Mouse (Mus musculus): ENCODE results near the gene Tmem100. TPM values are rescaled to one million over a fixed set of nuclear protein-coding genes. Genes with fewer than 3 reads are reported as not detected.

The Tmem100 gene
- polyA plus RNA-seq, 1 experiment from 2014 or later, result 29.4 TPM

DNA sequence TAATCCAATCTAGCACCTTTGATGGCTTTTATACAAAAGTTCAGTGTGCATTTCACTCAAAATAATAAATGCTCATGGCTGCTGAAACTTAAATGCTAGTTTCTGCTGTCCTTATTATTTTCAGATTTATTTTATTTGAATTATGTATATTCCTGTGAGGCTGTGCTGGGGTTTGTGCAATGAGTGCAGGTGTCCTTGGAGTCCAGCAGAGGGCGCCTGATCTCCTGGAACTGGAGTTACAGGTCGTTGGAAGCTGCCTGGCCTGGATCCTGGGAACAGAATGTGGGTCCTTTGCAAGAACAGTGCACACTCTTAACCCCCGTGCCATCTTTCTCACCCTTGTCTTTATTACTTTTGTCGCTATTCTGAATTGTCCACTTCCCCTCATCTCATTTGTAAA lies 6.3 kb downstream of the Tmem100 start:
- no peak overlapping the region for H3K4me3 ChIP-seq
- H3K9me3 ChIP-seq, result peaks cover 3% of the 10 kb centered on the region; the same call in 1 of the 2 replicates
- H3K27ac ChIP-seq, result no peak overlapping the region
- H3K27me3 ChIP-seq, result peaks cover 5% of the 10 kb centered on the region; the same call in 1 of the 2 replicates
- peaks cover 18% of the 10 kb centered on the region for H3K36me3 ChIP-seq
- H3K9ac ChIP-seq, result no peak overlapping the region
- WGBS, result 93% methylated on average over 4 of the region's 4 CpGs
- no peak for ATAC-seq (ENCODE audit: insufficient number of reproducible peaks, insufficient read depth, low FRiP score, low TSS enrichment, low read depth)
- H3K4me2 ChIP-seq, result no peak overlapping the region
- peaks cover 22% of the 10 kb centered on the region for H3K4me1 ChIP-seq

DNA sequence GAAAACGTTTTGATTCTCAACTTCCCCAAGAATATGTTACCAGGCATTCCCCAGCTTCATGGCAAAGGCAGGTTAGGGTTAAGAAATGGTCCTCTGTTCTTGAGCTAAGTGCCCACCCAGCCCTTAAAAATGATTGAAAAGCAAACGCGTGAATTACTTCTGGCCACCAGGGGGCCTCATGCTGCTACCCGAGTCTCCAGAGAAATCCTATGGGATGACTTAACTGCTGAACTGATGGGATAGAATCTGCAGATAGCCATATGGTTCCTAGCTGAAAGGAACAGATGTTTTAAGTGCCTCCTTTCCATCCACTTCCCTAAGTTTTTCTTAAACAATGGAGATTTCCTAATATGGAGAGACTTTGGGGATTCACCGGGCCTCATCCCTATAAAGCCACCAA lies 7.9 kb downstream of the Tmem100 start:
- Histone ChIP-seq H3K9ac (no peak overlapping the region), H3K27ac (no peak overlapping the region), H3K4me1 (peaks cover 6% of the 10 kb centered on the region), H3K4me2 (no peak overlapping the region), H3K9me3 (peaks cover 3% of the 10 kb centered on the region; the same call in 1 of the 2 replicates), H3K4me3 (no peak overlapping the region), H3K27me3 (no peaks in the 10 kb centered on the region), H3K36me3 (peaks cover 18% of the 10 kb centered on the region)
- ATAC-seq (ENCODE audit: insufficient number of reproducible peaks, insufficient read depth, low FRiP score, low TSS enrichment, low read depth), result no peak
- WGBS, result 22% methylated on average over 5 of the region's 5 CpGs

DNA sequence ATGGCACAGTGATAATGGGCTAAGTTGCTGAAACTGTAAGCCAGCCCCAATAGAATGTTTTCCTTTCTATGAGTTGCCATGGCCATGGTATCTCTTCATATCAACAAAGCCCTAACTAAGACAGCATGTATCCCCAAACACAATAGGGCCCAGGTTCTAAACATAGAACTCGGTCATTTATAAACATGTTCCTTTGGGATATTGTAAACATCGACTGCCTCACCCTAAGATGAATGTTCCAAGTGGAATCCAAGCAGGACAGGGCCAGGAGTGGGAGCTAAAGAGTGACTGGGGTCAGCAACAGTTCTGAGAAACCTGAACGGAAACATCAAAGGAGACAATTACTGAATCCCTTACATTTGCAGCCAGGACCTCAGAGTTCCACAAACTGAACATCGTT lies 14.3 kb downstream of the Tmem100 start:
- no peaks in the 10 kb centered on the region for H3K36me3 ChIP-seq
- H3K4me3 ChIP-seq, result no peak overlapping the region
- no peak overlapping the region for H3K9ac ChIP-seq
- peaks cover 4% of the 10 kb centered on the region; the same call in 1 of the 2 replicates for H3K4me1 ChIP-seq
- no peak for ATAC-seq (ENCODE audit: insufficient number of reproducible peaks, insufficient read depth, low FRiP score, low TSS enrichment, low read depth)
- no peaks in the 10 kb centered on the region for H3K9me3 ChIP-seq
- 89% methylated on average over 4 of the region's 4 CpGs for WGBS
- H3K27me3 ChIP-seq, result no peaks in the 10 kb centered on the region; the same call in 1 of the 2 replicates
- H3K27ac ChIP-seq, result no peak overlapping the region
- no peak overlapping the region for H3K4me2 ChIP-seq

DNA sequence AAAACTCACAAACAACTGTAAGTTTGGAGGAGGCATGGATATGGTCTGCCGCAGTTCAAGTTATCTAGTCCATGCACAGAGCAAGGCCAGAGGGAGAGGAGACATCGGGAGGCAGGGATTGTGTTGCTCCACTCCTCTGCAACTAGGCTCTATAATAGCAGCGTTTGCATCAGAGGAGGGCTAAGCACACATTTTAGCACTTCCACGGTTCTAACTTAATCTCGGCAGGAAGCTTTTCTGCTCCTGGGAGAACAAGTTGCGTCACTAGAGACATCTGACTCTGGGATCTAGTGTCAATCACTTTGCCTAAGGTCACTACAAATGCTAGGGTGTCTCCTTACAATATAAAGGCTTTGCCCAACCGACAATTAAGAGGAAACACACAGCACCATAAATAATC lies 16.1 kb downstream of the Tmem100 start:
- Histone ChIP-seq H3K9ac (no peak overlapping the region), H3K4me2 (no peak overlapping the region), H3K27ac (no peak overlapping the region), H3K4me3 (no peak overlapping the region), H3K9me3 (no peaks in the 10 kb centered on the region), H3K27me3 (no peaks in the 10 kb centered on the region; the same call in 1 of the 2 replicates), H3K36me3 (no peaks in the 10 kb centered on the region), H3K4me1 (peaks cover 7% of the 10 kb centered on the region)
- ATAC-seq (ENCODE audit: insufficient number of reproducible peaks, insufficient read depth, low FRiP score, low TSS enrichment, low read depth), result no peak
- WGBS, result 18% methylated on average over 7 of the region's 7 CpGs

DNA sequence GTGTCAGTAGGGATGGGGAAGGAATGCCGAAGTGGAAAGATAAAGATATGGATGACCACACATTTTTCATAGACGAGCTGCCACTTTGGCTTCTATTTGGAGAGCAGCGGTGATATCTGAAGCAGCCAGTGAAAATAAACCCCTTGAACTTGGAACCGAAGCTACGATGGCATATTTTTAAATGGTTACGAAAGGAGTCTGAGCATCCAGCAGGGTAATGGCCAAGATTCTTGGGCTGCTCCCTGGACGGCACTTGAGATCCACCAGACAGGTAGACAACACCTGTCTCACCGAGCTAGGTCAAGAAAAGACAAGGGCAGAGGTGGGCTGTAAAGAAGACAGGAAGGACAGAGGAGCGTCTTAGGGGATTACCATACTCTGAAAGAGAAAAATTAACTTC lies 17.1 kb downstream of the Tmem100 start:
- Histone ChIP-seq H3K27ac (no peak overlapping the region), H3K4me1 (peaks cover 7% of the 10 kb centered on the region), H3K9ac (no peak overlapping the region), H3K4me2 (no peak overlapping the region), H3K36me3 (no peaks in the 10 kb centered on the region), H3K27me3 (no peaks in the 10 kb centered on the region; the same call in 1 of the 2 replicates), H3K9me3 (no peaks in the 10 kb centered on the region), H3K4me3 (no peak overlapping the region)
- WGBS, result 88% methylated on average over 9 of the region's 9 CpGs
- ATAC-seq (ENCODE audit: insufficient number of reproducible peaks, insufficient read depth, low FRiP score, low TSS enrichment, low read depth), result no peak

DNA sequence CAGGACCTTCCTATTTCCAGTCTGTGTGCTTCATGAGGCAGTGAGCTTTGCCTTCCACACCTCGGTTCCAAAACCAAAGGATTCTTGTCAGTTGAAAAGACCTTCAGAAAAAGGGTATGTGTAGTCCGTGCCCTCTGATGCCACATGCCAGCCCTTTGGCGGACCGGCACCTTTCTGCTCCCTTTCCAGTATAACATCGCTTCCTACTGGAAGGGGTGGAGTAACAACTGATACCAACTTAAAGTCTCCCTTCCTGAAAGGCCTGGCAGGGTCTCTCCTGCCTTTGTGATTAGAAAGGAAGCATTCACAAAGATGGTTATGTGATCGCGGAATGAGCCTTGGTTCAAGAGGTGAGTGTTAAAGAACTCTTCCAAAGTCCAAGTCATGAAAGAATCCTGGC lies 19.9 kb downstream of the Tmem100 start:
- Histone ChIP-seq H3K27ac (no peak overlapping the region), H3K36me3 (no peaks in the 10 kb centered on the region), H3K9me3 (no peaks in the 10 kb centered on the region), H3K4me1 (peaks cover 25% of the 10 kb centered on the region), H3K9ac (no peak overlapping the region), H3K4me3 (no peak overlapping the region), H3K4me2 (no peak overlapping the region), H3K27me3 (no peaks in the 10 kb centered on the region; the same call in 1 of the 2 replicates)
- ATAC-seq (ENCODE audit: insufficient number of reproducible peaks, insufficient read depth, low FRiP score, low TSS enrichment, low read depth), result no peak
- WGBS, result 89% methylated on average over 7 of the region's 7 CpGs

DNA sequence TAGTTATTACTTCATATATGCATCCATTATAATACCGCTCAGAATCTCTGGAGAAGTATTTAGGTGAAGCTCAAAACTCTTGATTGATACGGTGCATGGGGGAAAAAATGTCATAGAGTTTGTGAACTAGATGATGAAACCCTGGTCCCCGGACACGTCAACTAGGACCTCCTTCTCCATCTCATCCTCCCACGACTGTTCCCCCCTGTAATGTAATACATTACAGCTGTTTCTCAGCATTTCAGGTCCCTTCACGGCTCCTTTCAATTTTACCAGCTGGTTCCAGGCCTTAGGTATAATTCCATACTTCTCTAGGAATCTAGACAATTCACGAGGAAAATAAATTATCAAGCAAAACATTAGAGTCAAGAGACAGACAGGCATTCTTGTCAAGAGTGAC lies 22.6 kb downstream of the Tmem100 start:
- Histone ChIP-seq H3K9ac (no peak overlapping the region), H3K36me3 (no peaks in the 10 kb centered on the region), H3K27ac (no peak overlapping the region), H3K4me1 (peaks cover 21% of the 10 kb centered on the region), H3K9me3 (no peaks in the 10 kb centered on the region), H3K4me3 (no peak overlapping the region), H3K4me2 (no peak overlapping the region), H3K27me3 (no peaks in the 10 kb centered on the region)
- WGBS, result 37% methylated on average over 7 of the region's 7 CpGs
- no peak for ATAC-seq (ENCODE audit: insufficient number of reproducible peaks, insufficient read depth, low FRiP score, low TSS enrichment, low read depth)

DNA sequence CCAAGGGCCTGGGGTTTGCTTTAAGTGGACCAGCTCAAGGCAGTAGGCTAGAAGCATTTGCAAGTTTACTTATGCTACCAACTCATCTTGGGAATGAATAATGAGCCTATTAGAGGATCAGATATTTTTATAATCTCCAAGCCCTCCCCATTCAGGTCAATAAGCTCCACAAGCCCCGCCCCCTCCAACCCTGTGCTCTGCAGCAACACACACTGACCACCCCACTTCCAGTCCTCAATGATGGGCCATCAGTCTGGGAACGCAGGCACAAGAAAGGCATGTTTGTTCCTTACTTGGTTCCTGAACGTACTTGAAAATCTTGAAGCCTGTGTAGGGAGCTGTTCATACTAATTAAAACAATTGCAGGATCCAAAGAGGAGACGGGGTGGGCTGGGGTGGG lies 23.7 kb downstream of the Tmem100 start:
- H3K36me3 ChIP-seq, result no peaks in the 10 kb centered on the region
- no peaks in the 10 kb centered on the region for H3K9me3 ChIP-seq
- H3K9ac ChIP-seq, result no peak overlapping the region
- H3K4me3 ChIP-seq, result no peak overlapping the region
- H3K4me1 ChIP-seq, result peaks cover 21% of the 10 kb centered on the region; the same call in 1 of the 2 replicates
- no peaks in the 10 kb centered on the region for H3K27me3 ChIP-seq
- H3K4me2 ChIP-seq, result no peak overlapping the region
- 46% methylated on average over 4 of the region's 4 CpGs for WGBS
- no peak overlapping the region for H3K27ac ChIP-seq
- ATAC-seq (ENCODE audit: insufficient number of reproducible peaks, insufficient read depth, low FRiP score, low TSS enrichment, low read depth), result no peak

DNA sequence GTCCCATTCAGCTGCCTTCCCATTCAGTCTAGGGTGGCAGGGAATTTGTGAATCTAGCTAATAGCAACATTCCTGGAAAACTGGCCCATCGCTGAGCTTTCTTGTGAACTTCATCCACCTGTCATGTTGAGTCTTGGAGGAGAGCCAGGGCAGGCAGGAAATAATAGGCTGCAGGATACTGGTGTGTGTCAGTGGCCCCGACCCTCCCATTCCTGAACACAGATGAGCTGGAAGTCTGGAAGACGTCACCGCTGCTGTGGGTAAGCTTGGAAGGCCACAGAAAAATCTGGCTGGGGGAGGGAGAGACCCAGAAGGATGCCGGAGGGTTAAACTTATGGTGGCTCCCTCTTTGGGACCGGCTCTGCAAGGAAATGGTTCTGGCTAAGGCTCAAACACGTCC lies 24.3 kb downstream of the Tmem100 start:
- Histone ChIP-seq H3K9me3 (0 out of 2 replicates have a peak, but pooled peaks cover 1% of the 10 kb centered on the region), H3K4me3 (no peak overlapping the region), H3K4me1 (peaks cover 21% of the 10 kb centered on the region; the same call in 1 of the 2 replicates), H3K27ac (no peak overlapping the region), H3K4me2 (0 out of 2 replicates have a peak overlapping the region, but pooled peaks have one; percentile 2), H3K36me3 (no peaks in the 10 kb centered on the region), H3K9ac (no peak overlapping the region), H3K27me3 (no peaks in the 10 kb centered on the region)
- no peak for ATAC-seq (ENCODE audit: insufficient number of reproducible peaks, insufficient read depth, low FRiP score, low TSS enrichment, low read depth)
- 36% methylated on average over 7 of the region's 7 CpGs for WGBS

DNA sequence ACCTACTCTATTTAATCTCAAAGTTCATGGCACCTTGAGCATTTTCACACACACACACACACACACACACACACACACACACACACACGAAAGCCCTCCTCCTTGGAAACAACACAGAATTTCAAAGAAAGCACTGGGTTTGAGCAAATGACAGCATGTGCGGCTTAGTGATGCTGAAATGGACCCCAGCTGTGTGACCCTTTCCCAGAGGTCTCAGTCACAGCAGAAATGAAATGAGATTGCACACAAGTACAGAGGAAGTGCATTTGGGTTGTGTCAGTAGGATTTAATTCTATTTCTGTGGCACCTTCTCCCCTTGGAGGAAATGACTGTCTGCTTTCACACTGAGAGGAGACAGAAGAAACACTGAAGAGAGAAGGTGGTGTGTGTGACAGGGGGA lies 26.9 kb downstream of the Tmem100 start:
- no peak for ATAC-seq (ENCODE audit: insufficient number of reproducible peaks, insufficient read depth, low FRiP score, low TSS enrichment, low read depth)
- 0 out of 2 replicates have a peak, but pooled peaks cover 2% of the 10 kb centered on the region for H3K9me3 ChIP-seq
- H3K4me3 ChIP-seq, result no peak overlapping the region
- no peak overlapping the region for H3K27ac ChIP-seq
- no peaks in the 10 kb centered on the region for H3K36me3 ChIP-seq
- no peak overlapping the region for H3K4me2 ChIP-seq
- no peaks in the 10 kb centered on the region for H3K27me3 ChIP-seq
- no peak overlapping the region for H3K9ac ChIP-seq
- 43% methylated on average over 2 of the region's 2 CpGs for WGBS
- peaks cover 18% of the 10 kb centered on the region; the same call in 1 of the 2 replicates for H3K4me1 ChIP-seq

DNA sequence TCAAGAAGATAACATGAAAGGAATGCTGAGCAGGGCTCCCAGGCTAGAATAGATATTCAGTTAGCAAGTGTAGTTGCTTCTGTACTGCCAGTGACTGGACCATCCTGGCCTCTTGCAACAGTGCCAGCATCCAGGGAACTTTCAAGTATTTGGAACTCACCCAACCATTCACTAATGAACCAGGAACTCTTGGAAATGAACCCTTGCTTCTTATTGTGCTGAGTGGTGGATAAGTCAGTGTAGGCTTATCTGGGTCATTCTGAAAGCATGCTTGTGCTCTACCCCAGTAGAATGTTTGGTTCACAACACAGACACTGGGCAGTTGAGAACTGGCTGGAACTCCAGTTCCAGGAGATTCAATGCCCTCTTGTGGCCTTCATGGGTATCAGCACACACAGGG lies 29.1 kb downstream of the Tmem100 start:
- Histone ChIP-seq H3K27ac (no peak overlapping the region), H3K9me3 (0 out of 2 replicates have a peak, but pooled peaks cover 2% of the 10 kb centered on the region), H3K4me1 (0 out of 2 replicates have a peak, but pooled peaks cover 7% of the 10 kb centered on the region), H3K4me3 (no peak overlapping the region), H3K4me2 (no peak overlapping the region), H3K9ac (no peak overlapping the region), H3K36me3 (no peaks in the 10 kb centered on the region), H3K27me3 (no peaks in the 10 kb centered on the region)
- no peak for ATAC-seq (ENCODE audit: insufficient number of reproducible peaks, insufficient read depth, low FRiP score, low TSS enrichment, low read depth)

DNA sequence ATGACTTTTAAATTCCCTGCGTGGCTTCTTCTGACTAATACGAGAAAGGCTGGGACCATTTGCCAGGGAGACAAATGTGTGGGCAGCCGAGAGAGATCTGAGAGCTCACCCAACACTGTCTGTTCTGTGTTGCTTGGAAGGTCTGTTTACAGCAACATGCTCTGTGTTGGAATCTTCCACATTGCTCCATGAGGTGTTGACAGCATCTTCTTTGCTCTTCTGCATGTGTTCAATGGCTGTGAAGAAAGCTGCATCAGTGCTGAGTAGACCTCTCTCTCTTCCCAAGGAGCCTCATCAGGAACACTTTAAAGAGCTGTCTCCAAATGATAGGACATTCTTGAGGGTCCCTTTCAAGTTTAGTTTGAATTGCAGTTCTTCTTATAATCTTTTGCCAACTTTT lies 32.5 kb downstream of the Tmem100 start:
- Histone ChIP-seq H3K9ac (no peak overlapping the region), H3K27me3 (no peaks in the 10 kb centered on the region), H3K4me3 (no peak overlapping the region), H3K4me2 (no peak overlapping the region), H3K9me3 (0 out of 2 replicates have a peak, but pooled peaks cover 2% of the 10 kb centered on the region), H3K27ac (no peak overlapping the region), H3K36me3 (no peaks in the 10 kb centered on the region), H3K4me1 (peaks cover 13% of the 10 kb centered on the region)
- 77% methylated on average over 3 of the region's 3 CpGs for WGBS
- no peak for ATAC-seq (ENCODE audit: insufficient number of reproducible peaks, insufficient read depth, low FRiP score, low TSS enrichment, low read depth)

All from embryonic facial prominence, embryonic 13.5 days (tissue).